Mouse (Mus musculus): Measurements from ENCODE around the gene Prune2.

The Prune2 gene

DNA sequence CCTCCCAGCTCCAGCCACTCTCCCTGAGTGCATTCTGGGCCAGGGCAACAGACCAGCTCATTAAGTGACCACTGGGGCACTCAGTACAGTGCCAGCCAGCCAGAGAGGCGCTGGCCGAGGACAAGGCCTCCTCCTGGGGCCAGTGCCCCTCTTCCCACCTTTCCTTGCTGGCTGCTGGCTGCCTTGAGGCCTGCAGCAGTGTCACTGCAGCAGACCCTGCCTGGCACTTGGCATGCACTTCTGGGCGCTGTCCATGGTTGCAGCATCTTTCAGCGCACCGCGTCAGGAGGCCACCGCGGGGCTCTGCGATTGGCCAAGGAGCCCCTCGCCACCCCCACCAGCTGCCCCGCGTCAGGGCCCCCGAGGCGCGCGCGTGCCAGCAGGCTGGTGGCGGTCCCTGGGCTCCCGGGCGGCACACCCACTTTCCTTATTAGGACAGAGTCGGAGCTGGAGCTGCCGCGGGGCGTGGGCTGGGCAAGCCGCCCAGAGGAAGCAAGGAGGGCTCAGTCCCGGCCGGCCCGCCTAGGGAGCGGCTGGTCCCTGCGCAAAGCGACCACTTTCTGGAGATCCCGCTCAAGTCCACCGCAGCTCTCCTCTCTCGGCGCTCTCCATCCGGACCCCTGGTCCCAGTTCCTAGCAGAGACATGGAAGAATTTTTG lies at the start of gene Prune2:
Gene Prune2, plus strand, starts transcription at position 506 of the 659 bp plus-strand sequence.
- DNase-seq (ENCODE audit: low spot score), result peak; percentile 75

DNA sequence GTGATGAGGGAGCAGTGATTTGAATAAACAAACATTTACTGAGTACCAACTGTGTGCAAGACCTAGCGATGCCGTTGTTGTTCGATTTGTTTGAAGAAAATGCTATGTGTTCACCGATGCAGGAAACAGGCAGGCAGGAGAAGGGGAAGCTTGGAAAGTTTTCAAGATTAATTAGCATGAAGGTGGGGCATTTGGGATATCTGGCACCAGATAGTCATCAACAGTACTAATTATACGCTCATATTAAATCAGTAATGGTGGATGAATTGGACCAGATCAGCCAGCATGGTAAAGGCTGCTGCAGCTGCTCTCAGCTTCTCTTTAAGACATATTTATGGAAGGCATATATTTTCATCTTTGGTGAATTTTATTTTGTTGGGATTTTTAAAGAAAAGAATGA lies 44.4 kb upstream of the Prune2 start:
- no peak for DNase-seq (ENCODE audit: low spot score)

DNA sequence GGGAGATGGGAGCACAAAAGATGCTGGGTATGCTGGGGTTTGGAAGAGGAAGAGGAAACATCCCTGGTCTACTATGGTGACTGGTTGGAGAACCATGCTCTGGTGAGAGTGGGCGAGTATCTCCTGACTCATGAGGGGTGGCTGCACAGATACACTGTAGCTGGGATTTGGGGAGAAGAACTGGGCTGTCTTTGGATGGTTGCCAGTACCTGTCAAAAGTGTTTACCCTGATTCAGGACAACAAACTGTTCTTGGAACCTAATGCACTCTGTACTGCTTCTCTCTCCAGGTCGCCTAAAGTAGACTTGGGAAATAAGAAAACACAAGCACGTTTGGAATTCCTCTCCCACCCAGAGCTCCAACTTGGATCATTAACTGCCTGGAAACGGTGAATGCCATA lies 31.4 kb upstream of the Prune2 start:
- no peak for DNase-seq (ENCODE audit: low spot score)

DNA sequence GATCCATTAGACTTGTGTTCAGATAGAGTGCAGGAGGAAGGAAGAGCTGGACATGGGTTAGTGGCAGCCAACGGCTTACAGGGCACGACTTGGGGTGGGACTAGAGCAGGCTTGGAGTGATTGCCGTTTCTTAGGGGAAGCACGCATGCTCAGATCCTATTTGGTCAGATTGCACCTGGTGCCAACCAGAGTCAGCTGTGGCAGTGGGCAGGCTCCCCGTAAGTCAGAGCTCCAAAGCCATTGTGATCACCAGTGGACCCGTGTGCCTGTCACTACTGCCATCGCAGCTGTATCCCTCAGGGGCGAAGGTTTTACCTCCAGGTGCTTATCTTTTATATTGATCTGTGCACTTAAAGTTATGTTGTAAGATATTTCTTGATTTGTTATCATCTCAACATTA lies 21.3 kb upstream of the Prune2 start:
- no peak for DNase-seq (ENCODE audit: low spot score)

DNA sequence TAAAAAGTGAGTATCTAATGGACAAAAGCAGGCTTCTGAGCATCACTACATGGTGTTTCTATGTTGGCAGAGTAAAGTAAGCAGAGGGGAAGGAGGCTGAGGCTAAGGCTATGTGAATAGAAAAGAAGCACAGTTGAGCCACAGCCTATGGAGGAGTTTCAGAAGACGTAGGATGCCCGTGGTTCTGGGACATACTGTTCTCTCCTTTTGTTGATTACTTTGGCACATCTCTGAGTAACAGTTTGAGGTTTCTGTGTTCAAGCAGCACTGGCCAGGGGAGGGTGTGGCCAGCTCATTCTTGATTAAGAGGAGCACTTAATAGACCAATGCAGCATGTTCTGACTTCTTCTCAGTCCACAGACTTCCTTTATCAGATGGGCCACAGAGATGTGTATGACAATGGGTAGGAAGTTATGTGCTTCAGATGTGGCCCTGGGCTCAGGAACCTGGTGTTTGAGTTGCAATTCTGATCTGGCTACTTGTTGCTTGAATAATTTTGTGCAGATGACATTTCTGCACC lies 7.1 kb upstream of the Prune2 start:
- no peak for DNase-seq (ENCODE audit: low spot score)

DNA sequence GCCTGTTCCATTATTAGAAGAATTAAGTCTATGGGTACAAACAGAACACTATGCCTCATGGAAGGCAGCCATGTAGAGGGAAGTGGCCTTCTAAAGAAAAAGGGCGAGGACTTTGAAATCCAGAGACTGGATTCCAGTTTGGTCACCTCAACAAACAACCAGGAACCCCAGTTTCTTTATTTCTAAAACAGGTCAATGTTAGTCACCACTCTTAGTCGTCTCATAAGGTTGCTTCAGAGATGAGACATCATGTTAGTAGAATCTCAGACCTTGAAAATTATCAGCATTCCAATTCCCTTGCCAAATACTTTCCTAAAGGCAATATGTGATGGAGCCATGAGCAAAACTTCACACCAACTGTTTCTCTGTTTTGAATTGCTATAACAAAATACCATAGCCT lies 6.6 kb upstream of the Prune2 start:
- DNase-seq (ENCODE audit: low spot score), result no peak

DNA sequence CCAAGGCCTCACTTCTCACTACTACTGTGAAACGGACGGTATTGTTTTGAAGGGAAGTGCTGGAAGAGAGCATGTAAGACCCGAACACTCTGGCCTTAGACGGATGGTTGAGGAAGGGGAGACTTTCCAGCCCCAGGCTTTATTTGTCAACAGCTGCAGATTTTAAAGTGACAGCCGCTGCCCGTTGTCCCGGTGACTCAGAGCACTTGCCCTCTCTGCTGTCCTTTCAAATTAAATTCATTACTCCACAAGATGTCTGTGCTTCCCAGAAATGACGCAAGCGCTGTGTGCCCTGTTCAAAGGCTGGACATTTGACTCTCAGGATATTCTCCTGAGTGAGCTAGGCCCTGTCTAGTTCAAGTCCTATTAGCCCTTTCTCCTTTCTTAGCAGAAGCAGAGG lies 5.9 kb upstream of the Prune2 start:
- DNase-seq (ENCODE audit: low spot score), result no peak

DNA sequence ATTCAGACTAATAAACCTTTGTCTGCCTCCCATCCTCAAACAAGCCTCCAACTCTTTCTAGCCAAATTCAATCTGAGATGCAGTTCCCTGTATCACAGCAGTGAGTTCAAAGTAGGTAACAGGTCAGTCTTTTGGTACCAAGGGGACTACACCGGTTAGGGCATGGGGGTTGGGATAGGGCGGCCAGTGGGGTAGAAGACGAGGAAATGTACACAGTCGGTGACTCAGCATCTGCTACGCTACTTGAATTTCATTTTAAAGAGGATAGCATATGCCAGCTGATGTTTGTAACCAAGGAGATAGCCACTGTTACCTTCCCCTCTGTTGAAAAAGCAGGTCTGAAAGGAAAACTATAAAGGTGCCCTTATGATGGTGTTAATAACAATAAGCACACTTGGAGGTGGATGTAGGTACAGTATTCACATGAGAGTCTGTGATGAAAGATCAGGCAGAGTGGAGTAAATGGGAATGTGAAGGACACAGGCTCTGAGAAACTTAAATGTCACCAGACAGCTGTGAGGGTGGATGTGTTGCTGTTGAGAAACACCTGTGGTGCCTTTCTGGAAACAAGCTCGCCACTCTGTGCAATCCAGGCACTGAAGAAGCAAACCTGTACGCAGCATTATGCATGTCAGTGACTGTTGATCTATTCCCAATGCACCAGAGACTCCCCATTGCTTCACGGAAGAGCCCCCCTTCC lies 5.1 kb upstream of the Prune2 start:
- no peak for DNase-seq (ENCODE audit: low spot score)

DNA sequence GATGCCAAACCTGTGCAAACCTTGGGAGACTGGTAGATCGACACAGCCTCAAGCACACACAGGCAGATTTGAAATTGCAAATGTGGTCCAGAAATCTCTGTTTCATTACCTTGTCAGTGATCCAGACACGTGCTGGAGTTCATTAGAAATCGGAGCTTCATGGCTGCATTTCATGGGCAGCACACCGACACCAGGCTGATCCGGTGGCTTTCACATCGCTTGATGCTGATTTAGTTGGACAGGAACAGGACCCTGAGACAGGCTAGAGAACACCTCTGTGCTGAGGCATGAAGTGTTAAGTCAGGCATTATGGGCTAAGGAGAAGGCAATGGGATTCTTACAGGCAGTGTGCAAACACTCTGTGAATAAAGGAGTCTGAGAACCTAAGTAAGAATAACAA lies 1.2 kb upstream of the Prune2 start:
- no peak for DNase-seq (ENCODE audit: low spot score)

DNA sequence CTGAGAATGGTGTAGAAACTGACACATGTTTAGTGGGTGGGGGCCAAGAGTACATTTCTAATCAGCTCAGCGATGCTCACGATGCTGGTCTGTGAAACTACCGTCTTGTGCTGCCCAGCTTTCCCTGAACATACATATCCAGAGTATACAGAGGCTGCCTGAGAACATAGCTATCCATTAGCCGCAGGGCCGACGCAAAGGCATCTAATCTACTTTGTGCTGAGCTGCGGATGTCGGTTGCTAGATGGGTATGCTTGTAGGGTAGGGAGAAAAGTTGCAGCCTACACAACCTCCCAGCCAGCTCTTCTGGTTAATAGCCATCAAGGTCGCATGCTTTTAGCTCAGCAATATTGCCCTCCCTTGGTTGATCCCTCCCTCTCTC lies 696 bp upstream of the Prune2 start:
- no peak for DNase-seq (ENCODE audit: low spot score)

DNA sequence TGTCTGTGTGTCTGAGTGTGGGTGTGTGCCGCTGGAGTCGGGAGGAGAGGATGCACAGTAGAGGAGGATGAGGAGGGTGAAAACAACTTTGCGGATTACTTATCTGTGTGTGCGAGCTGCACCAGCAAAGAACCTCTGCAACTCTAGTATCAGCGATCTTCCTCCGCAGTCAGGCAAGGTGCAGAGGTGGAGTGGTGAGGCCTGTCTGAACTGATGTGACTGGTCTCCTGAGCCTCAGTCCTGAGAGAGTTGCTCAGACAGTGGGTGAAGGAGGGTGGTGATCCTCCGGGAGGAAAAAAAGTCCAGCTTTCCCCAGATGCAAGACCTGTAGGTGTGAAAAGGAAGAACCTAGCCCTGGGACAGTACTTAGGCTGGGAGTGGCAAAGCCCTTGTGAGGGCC lies 401 bp downstream of the Prune2 start:
- no peak for DNase-seq (ENCODE audit: low spot score)

DNA sequence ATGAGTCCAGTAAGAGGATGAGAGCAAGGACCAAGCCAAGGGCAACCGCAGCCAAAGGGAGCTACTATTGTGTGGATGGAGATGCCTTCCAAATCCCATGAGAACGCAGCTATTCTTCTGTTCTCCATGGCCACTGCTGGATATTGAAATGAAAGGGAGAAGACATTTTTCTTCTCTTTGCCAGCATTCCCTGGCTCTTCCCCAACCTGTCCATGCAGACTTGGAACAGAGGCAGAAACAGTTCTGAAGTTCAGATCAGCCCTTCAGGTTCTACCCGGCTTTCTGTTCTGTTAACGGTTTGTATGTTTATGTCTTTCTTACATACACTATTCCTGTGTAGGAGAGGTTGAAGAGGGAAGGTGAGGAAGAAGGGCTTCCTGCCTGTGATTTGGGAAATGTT lies 3.1 kb downstream of the Prune2 start:
- DNase-seq (ENCODE audit: low spot score), result no peak

DNA sequence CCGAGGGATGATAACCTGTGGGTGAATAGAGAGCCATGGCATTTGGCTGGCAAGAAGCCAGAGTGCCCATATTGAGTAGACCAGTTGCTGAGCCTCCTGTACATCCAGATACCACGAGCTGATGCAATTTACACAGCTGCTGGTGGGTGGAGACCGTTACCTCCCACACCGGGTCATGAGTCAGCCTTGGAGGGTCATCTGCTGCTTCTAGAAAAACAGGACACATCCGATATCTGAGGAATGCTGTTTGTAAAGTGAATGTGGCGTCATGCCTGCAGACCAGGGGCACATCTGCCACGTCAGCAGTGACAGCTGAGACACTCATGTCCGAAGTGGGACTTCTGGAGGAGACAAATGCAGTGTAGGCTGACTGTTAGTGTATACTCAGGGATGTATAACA lies 3.6 kb downstream of the Prune2 start:
- DNase-seq (ENCODE audit: low spot score), result no peak

DNA sequence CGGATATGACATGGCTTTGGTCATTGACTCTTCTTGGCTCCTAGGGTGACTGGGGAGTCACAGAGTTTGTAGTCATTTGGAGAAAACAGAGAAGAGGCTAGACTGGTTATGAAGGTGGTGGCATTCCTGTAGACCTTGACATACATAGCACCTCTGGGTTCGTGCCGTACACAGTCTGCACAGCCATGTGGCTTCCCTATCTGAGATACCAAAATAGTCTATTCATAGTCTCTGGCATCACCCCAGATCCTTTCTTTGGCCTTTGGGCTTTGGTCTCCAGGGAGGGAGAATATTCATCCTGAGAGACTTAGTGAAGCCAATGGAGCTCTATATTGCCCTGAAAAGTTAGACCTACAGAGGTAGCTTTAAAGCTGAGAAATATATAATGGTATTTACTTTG lies 5.1 kb downstream of the Prune2 start:
- no peak for DNase-seq (ENCODE audit: low spot score)

DNA sequence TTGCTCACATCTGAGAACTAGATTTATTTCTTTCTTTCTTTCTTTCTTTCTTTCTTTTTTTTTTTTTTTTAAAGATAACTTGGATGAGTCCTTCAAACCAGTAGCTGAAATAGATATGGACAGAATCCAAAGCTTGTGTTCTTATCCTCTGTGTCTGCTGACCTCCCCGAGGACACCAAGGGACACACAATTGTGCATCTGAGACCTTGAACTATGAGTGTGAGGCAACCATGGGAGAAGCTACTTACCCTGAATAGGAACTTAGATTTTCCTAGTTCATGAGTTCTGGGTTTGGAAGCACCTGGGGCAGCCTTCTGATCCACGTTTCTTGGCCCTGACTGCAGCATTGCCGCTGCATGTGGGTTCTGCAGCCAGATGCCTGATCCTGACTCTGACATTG lies 7.3 kb downstream of the Prune2 start:
- no peak for DNase-seq (ENCODE audit: low spot score)

DNA sequence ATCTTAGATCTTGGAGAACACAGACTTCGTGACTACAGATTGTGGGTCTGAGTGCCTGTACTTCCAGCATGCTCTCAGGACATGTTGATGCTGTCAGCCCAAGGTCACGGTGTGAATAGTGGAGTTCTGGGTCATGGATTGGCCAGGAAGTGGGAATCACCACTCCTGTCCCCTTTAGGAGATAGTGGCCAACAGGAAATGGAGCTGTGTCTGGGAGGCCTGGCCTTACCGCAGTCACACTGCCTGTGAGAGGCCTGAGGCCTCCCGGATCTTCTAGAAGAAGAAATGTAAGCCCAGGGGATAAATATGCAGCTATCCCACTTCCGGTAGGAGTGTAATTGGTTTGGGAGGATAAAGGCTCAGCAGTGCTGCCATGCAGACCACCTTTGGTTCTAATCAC lies 12.8 kb downstream of the Prune2 start:
- DNase-seq (ENCODE audit: low spot score), result no peak

DNA sequence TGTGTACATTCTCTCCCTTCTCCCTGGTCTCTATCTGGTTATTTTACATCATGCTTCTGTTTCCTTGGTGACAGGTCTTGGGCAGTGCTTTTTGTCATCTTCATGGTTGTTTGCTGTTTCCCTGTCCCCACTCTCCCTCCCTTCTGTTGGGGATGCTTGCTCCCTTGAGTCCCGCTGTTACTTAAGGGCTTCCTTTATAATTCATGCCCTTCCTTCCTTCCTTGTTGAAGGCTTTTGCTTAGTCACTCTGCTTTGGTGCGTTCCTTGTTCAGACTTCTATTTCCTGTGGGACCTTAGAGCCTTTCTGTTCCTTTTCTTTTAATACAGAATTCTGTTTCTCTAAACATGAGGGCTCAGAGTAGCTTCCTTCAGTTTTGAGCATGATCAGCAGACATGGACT lies 14.7 kb downstream of the Prune2 start:
- no peak for DNase-seq (ENCODE audit: low spot score)

DNA sequence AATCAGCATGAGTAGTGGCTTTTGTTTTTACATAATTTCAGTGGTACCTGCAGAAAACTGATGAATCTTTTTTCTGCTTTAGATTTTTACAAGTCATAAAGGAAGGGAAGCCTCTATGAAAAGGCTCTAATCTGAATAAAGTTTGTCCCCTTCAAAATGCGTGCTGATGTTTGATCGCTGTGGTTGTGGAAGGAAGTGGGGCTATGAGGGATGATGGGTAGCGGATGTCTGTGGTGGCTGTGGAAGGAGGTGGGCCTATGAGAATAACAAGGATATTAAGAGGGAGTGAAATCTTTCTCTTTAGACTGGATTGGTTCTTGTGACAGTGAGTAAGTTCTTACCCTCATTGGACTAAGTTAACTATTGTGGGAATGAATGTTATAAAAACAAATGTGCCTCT lies 23.0 kb downstream of the Prune2 start:
- DNase-seq (ENCODE audit: low spot score), result no peak

DNA sequence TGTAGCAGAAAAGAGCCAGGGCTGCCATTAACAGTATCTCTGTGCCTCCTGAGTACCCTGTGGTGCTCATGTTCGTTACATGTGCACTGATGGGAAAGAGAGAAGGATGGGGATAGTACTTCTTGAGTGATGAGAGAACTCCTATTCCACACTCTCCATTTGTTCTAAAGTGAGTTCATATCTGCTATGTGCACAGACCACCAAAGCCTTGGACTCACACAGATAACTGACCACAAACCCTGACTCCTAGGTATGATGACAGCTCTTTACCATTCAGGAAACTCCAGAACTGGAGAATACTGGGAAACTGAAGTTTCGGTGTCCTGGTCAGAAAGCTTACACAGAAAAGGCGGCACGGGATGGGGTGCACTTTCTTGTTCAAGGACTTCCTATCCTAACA lies 25.8 kb downstream of the Prune2 start:
- DNase-seq (ENCODE audit: low spot score), result no peak

DNA sequence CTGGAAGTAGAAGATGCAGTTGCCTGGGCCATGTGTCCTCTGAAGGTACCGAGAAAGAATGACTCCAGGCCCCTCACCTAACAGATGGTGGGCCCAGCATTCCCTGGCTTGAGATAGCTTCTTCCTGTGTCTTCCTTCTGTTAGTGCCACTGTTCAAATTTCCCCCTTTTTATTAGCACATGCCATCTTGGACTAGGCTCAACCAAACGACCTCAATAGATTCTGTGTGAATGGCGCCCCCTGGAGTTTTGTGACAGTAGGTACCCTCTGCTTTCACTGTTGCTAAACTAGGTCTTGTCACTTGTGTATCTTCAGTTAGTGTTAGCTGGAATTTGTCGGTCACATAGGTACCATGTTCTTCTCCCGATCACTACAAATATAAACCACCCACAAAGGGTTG lies 29.0 kb downstream of the Prune2 start:
- DNase-seq (ENCODE audit: low spot score), result peak; percentile 59

DNA sequence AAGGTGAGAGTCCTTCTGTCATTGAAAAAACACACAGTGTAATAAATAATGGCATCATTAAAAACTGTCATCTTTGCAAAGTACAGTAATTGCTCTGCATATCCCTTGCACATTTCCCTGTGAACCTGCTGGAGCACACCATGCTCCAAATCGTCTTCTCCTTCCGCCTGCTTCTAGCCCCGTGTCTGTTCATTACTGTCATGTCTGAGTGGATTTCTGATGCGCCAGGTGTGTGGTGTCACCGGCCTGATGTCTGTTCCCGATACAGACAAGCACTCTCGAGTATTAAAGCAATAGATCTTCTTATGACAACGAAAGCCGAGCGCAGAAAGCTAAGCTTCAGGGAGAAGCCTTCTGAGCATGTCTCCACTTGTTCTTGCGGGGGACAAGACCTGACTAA lies 32.1 kb downstream of the Prune2 start:
- no peak for DNase-seq (ENCODE audit: low spot score)

DNA sequence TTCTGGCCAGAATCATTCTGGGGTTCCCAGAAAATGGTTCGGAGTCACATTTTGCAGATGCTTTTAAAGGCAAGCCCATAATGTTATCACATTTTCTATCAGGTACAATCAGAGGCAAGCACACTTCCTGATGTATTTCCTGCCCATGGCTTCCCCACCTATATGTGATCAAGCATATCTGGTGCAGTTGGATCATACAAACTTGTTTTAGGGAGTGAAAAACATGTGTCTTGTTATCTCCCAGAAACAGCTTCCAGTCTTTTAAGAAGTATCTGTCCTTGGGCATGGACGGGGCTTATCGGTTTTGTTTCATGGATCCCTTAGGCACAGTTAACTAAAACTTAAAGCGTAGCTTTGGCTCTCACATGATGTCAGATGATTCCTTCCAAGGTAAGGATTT lies 36.2 kb downstream of the Prune2 start:
- DNase-seq (ENCODE audit: low spot score), result no peak

DNA sequence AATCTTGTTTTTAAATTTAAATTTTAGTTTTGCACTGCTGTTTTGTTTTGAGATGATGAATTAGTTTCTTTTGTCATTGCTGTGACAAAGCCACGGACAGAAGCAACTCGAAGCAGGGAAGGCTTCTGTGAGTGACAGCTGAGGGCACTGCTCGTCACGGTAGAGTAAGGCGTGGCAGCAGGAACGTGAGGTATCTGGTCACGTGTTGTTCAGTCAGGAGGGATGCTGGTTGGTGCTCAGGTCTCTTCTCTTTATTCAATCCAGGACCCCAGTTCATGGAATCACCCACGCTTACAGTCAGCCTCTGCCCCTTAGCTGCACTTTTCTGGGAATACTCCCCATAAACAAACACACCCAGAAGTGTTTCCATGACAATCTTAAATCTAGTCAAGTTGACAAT lies 38.3 kb downstream of the Prune2 start:
- DNase-seq (ENCODE audit: low spot score), result no peak

DNA sequence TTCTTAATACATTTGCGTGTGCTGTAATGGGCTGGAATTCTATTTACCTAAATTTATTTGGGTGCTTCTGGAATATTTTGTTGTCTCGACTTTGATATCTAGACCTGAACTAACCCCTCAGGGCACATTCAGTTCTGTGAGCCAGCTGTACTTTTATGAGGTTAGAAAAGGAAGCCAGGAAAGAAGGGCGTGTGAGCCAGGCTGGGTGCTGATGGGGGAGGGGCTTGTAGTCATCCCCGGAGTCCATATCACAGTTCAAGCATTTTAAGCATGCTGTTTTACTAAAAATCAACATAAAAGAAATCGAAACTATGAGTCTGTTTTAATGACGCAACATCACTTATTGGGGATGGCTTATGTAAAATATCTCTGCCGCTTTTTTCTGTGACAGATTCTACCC lies 42.0 kb downstream of the Prune2 start:
- no peak for DNase-seq (ENCODE audit: low spot score)
